Mouse (Mus musculus): ENCODE data around the gene Scn3a. TPM values are rescaled to one million over a fixed set of nuclear protein-coding genes. Genes with fewer than 3 reads are reported as not detected.

Gene Scn3a
- polyA plus RNA-seq, 1 experiment from 2014 or later = 0.73 TPM

- H3K4me1 ChIP-seq (ENCODE audit: insufficient read depth, low read depth, low read length) = no peaks in the 10 kb centered on the region
- TF ChIP-seq CTCF (IDR thresholded peaks at IDR 0.05) (no peak), EP300 (IDR thresholded peaks at IDR 0.05) (no peak)
- no peaks in the 10 kb centered on the region for H3K9me3 ChIP-seq (ENCODE audit: low read length)
- no peak overlapping the region for H3K4me2 ChIP-seq (replicated peaks; ENCODE audit: low read depth, low read length)
- no peak overlapping the region for H3K9ac ChIP-seq (replicated peaks; ENCODE audit: low read depth)
- no peak for ATAC-seq
- no peaks in the 10 kb centered on the region for H3K27me3 ChIP-seq (replicated peaks; ENCODE audit: insufficient read depth, low read length)
- no peaks in the 10 kb centered on the region for H3K36me3 ChIP-seq (ENCODE audit: insufficient read depth, low read length)
- 80% methylated on average over 4 of the region's 4 CpGs for WGBS
- no peak for DNase-seq (ENCODE audit: low spot score)
- H3K4me3 ChIP-seq (ENCODE audit: low read depth, low read length) = no peak overlapping the region
- H3K27ac ChIP-seq (ENCODE audit: low read length) = no peak overlapping the region
These were observed 124.3 kb downstream of the Scn3a start for GRCm38 (mm10) chr2:65443082-65443481.

- 18% methylated on average over 5 of the region's 5 CpGs for WGBS
These were observed 125.9 kb downstream of the Scn3a start for GRCm38 (mm10) chr2:65441566-65441965.

GRCm38 (mm10) chr2:65441110-65441509, 126.3 kb downstream of the Scn3a start:
- no peaks in the 10 kb centered on the region for H3K36me3 ChIP-seq (ENCODE audit: insufficient read depth, low read length)
- no peak for ATAC-seq
- H3K9ac ChIP-seq (replicated peaks; ENCODE audit: low read depth) = no peak overlapping the region
- no peaks in the 10 kb centered on the region for H3K27me3 ChIP-seq (replicated peaks; ENCODE audit: insufficient read depth, low read length)
- H3K4me3 ChIP-seq (ENCODE audit: low read depth, low read length) = no peak overlapping the region
- H3K9me3 ChIP-seq (ENCODE audit: low read length) = no peaks in the 10 kb centered on the region
- H3K27ac ChIP-seq (ENCODE audit: low read length) = no peak overlapping the region
- TF ChIP-seq CTCF (IDR thresholded peaks at IDR 0.05) (no peak), EP300 (IDR thresholded peaks at IDR 0.05) (no peak)
- 80% methylated on average over 6 of the region's 6 CpGs for WGBS
- H3K4me1 ChIP-seq (ENCODE audit: insufficient read depth, low read depth, low read length) = no peaks in the 10 kb centered on the region
- no peak overlapping the region for H3K4me2 ChIP-seq (replicated peaks; ENCODE audit: low read depth, low read length)
- no peak for DNase-seq (ENCODE audit: low spot score)

More at GRCm38 (mm10) chr2:65441566-65441965, 125.9 kb downstream of the Scn3a start:
- peak; percentile 49; the same call in 1 of the 2 replicates for ATAC-seq
- Histone ChIP-seq H3K9ac (replicated peaks; ENCODE audit: low read depth) (no peak overlapping the region), H3K27ac (ENCODE audit: low read length) (no peak overlapping the region), H3K4me3 (ENCODE audit: low read depth, low read length) (no peak overlapping the region), H3K4me1 (ENCODE audit: insufficient read depth, low read depth, low read length) (no peaks in the 10 kb centered on the region), H3K4me2 (replicated peaks; ENCODE audit: low read depth, low read length) (no peak overlapping the region), H3K27me3 (replicated peaks; ENCODE audit: insufficient read depth, low read length) (no peaks in the 10 kb centered on the region), H3K36me3 (ENCODE audit: insufficient read depth, low read length) (no peaks in the 10 kb centered on the region), H3K9me3 (ENCODE audit: low read length) (no peaks in the 10 kb centered on the region)
- DNase-seq (ENCODE audit: low spot score) = peak; percentile 24
- no peak for TF ChIP-seq CTCF (IDR thresholded peaks at IDR 0.05)
- no peak for TF ChIP-seq EP300 (IDR thresholded peaks at IDR 0.05)

GRCm38 (mm10) chr2:65436917-65437316, 130.5 kb downstream of the Scn3a start:
- Histone ChIP-seq H3K9ac (replicated peaks; ENCODE audit: low read depth) (no peak overlapping the region), H3K4me1 (ENCODE audit: insufficient read depth, low read depth, low read length) (no peaks in the 10 kb centered on the region), H3K27me3 (replicated peaks; ENCODE audit: insufficient read depth, low read length) (no peaks in the 10 kb centered on the region), H3K9me3 (ENCODE audit: low read length) (no peaks in the 10 kb centered on the region), H3K27ac (ENCODE audit: low read length) (no peak overlapping the region), H3K36me3 (ENCODE audit: insufficient read depth, low read length) (no peaks in the 10 kb centered on the region), H3K4me2 (replicated peaks; ENCODE audit: low read depth, low read length) (no peak overlapping the region), H3K4me3 (ENCODE audit: low read depth, low read length) (no peak overlapping the region)
- ATAC-seq (no peak), DNase-seq (ENCODE audit: low spot score) (no peak)
- 68% methylated on average over 1 of the region's 1 CpGs for WGBS
- TF ChIP-seq CTCF (IDR thresholded peaks at IDR 0.05) = no peak
- no peak for TF ChIP-seq EP300 (IDR thresholded peaks at IDR 0.05)

GRCm38 (mm10) chr2:65423501-65423900, 143.9 kb downstream of the Scn3a start:
- Histone ChIP-seq H3K36me3 (ENCODE audit: insufficient read depth, low read length) (no peaks in the 10 kb centered on the region), H3K27ac (ENCODE audit: low read length) (no peak overlapping the region), H3K27me3 (replicated peaks; ENCODE audit: insufficient read depth, low read length) (no peaks in the 10 kb centered on the region), H3K9me3 (ENCODE audit: low read length) (no peaks in the 10 kb centered on the region), H3K4me1 (ENCODE audit: insufficient read depth, low read depth, low read length) (no peaks in the 10 kb centered on the region), H3K9ac (replicated peaks; ENCODE audit: low read depth) (no peak overlapping the region), H3K4me2 (replicated peaks; ENCODE audit: low read depth, low read length) (no peak overlapping the region), H3K4me3 (ENCODE audit: low read depth, low read length) (no peak overlapping the region)
- TF ChIP-seq CTCF (IDR thresholded peaks at IDR 0.05) = 0 out of 2 replicates have a peak, but pooled peaks have one; percentile 10
- no peak for TF ChIP-seq EP300 (IDR thresholded peaks at IDR 0.05)
- WGBS = 45% methylated on average over 5 of the region's 5 CpGs
- no peak for ATAC-seq
- DNase-seq (ENCODE audit: low spot score) = peak; percentile 41

GRCm38 (mm10) chr2:65421259-65422255, 145.9 kb downstream of the Scn3a start:
- H3K36me3 ChIP-seq (ENCODE audit: insufficient read depth, low read length) = no peaks in the 10 kb centered on the region
- no peak overlapping the region for H3K4me3 ChIP-seq (ENCODE audit: low read depth, low read length)
- no peaks in the 10 kb centered on the region for H3K4me1 ChIP-seq (ENCODE audit: insufficient read depth, low read depth, low read length)
- DNase-seq (ENCODE audit: low spot score) (no peak), ATAC-seq (no peak)
- TF ChIP-seq CTCF (IDR thresholded peaks at IDR 0.05) = no peak
- TF ChIP-seq EP300 (IDR thresholded peaks at IDR 0.05) = no peak
- WGBS = 56% methylated on average over 11 of the region's 11 CpGs
- no peak overlapping the region for H3K27ac ChIP-seq (ENCODE audit: low read length)
- no peaks in the 10 kb centered on the region for H3K9me3 ChIP-seq (ENCODE audit: low read length)
- H3K4me2 ChIP-seq (replicated peaks; ENCODE audit: low read depth, low read length) = no peak overlapping the region
- no peak overlapping the region for H3K9ac ChIP-seq (replicated peaks; ENCODE audit: low read depth)
- no peaks in the 10 kb centered on the region for H3K27me3 ChIP-seq (replicated peaks; ENCODE audit: insufficient read depth, low read length)
